Mouse (Mus musculus) MEL (cell line): Measurements from ENCODE around the gene Gcnt3. TPM values are rescaled to one million over a fixed set of nuclear protein-coding genes. Genes with fewer than 3 reads are reported as not detected.

Source experiments
- DNase-seq: peaks from one replicate; pipeline ENCODE4 v3.0.0; 2011; ENCODE audit warnings: low read depth, low spot score
- H3K27ac ChIP-seq: 2 replicates; pipeline ENCODE4 v1.5.1; 2012; ENCODE audit warnings: low read depth, mild to moderate bottlenecking, control low read depth, low read length, moderate library complexity; ENCODE audit not compliant: control insufficient read depth
- H3K27me3 ChIP-seq, 2 experiments: fragments of 150-350 bp in 1 of 2; sonication (generic) in 1 of 2; 2 replicates each; pipeline ENCODE4 v1.6.1; 2012; ENCODE audit warnings: low read length in 2 of 2, mild to moderate bottlenecking in 2 of 2, improper control_type of control experiment in 1 of 2, moderate library complexity in 1 of 2; ENCODE audit not compliant: insufficient read depth in 2 of 2, control insufficient read depth in 1 of 2
- H3K36me3 ChIP-seq, 2 experiments: 2 replicates each; pipeline ENCODE4 v1.6.1; 2012 to 2014; ENCODE audit warnings: low read length in 2 of 2, improper control_type of control experiment in 1 of 2, inconsistent platforms in 1 of 2, mild to moderate bottlenecking in 1 of 2; ENCODE audit not compliant: insufficient read depth in 2 of 2, control insufficient read depth in 1 of 2
- H3K4me1 ChIP-seq, 2 experiments: fragments of 150-350 bp in 1 of 2; sonication (generic) in 1 of 2; 2 replicates each; pipeline ENCODE4 v1.6.1; 2012; ENCODE audit warnings: low read length in 2 of 2, improper control_type of control experiment in 1 of 2, mild to moderate bottlenecking in 1 of 2; ENCODE audit not compliant: insufficient read depth in 2 of 2, control insufficient read depth in 1 of 2
- H3K4me3 ChIP-seq, 2 experiments: fragments of 150-350 bp in 1 of 2; sonication (generic) in 1 of 2; 2 replicates each; pipeline ENCODE4 v1.5.1; 2012; ENCODE audit warnings: low read depth in 2 of 2, low read length in 2 of 2, mild to moderate bottlenecking in 2 of 2, moderate library complexity in 2 of 2, control low read depth in 1 of 2, improper control_type of control experiment in 1 of 2; ENCODE audit not compliant: control insufficient read depth in 1 of 2, insufficient read depth in 1 of 2
- H3K79me2 ChIP-seq: 2 replicates; pipeline ENCODE4 v1.6.1; 2012; ENCODE audit warnings: mild to moderate bottlenecking, low read length, moderate library complexity; ENCODE audit not compliant: control insufficient read depth, poor library complexity, insufficient read depth
- H3K9ac ChIP-seq: 2 replicates; pipeline ENCODE4 v1.6.1; 2012; ENCODE audit warnings: low read depth, mild to moderate bottlenecking, control low read depth, low read length, moderate library complexity; ENCODE audit not compliant: control insufficient read depth, poor library complexity, severe bottlenecking
- H3K9me3 ChIP-seq: fragments of 150-350 bp; sonication (generic); replicated peaks from 2 replicates; pipeline ENCODE4 v1.6.1; 2012; ENCODE audit warnings: mild to moderate bottlenecking, low read length, improper control_type of control experiment, moderate library complexity; ENCODE audit not compliant: insufficient read depth
- CTCF ChIP-seq, 3 experiments: IDR thresholded peaks in 2 of 3; conservative IDR thresholded peaks in 1 of 3; 2 replicates each; pipeline ENCODE4 v1.5.1; 2011 to 2012; ENCODE audit warnings: low read length in 3 of 3, low read depth in 2 of 3, mild to moderate bottlenecking in 2 of 3, improper control_type of control experiment in 1 of 3, inconsistent platforms in 1 of 3, mixed read lengths in 1 of 3, moderate library complexity in 1 of 3; ENCODE audit not compliant: control insufficient read depth in 1 of 3, insufficient read depth in 1 of 3, poor library complexity in 1 of 3, severe bottlenecking in 1 of 3
- ELF1 ChIP-seq: IDR thresholded peaks from 2 replicates; pipeline ENCODE4 v1.6.1; 2014; ENCODE audit warnings: low read depth, mild to moderate bottlenecking, inconsistent platforms, low read length, improper control_type of control experiment, moderate library complexity
- EP300 ChIP-seq, 2 experiments: IDR thresholded peaks; 2 replicates each; pipeline ENCODE4 v1.6.1; 2011; ENCODE audit warnings: improper control_type of control experiment in 2 of 2, low read length in 2 of 2, low read depth in 1 of 2, mild to moderate bottlenecking in 1 of 2
- GATA1 ChIP-seq: IDR thresholded peaks from 2 replicates; pipeline ENCODE4 v1.6.1; 2011; ENCODE audit warnings: low read depth, low read length, improper control_type of control experiment
- HCFC1 ChIP-seq: IDR thresholded peaks from 2 replicates; pipeline ENCODE4 v1.6.1; 2012; ENCODE audit warnings: low read depth, mild to moderate bottlenecking, inconsistent platforms, low read length, improper control_type of control experiment, moderate library complexity
- JUND ChIP-seq: IDR thresholded peaks from 2 replicates; pipeline ENCODE4 v1.6.1; 2011; ENCODE audit warnings: low read depth, mild to moderate bottlenecking, improper control_type of control experiment, low read length
- KAT2A ChIP-seq: conservative IDR thresholded peaks from 2 replicates; pipeline ENCODE4 v1.6.1; 2012; ENCODE audit warnings: low read depth, low read length, improper control_type of control experiment, inconsistent platforms
- MAFK ChIP-seq: IDR thresholded peaks from 2 replicates; pipeline ENCODE4 v1.6.1; 2011; ENCODE audit warnings: low read depth, mild to moderate bottlenecking, low read length, improper control_type of control experiment, borderline replicate concordance
- MAX ChIP-seq: IDR thresholded peaks from 2 replicates; pipeline ENCODE4 v1.6.1; 2011; ENCODE audit warnings: low read length, improper control_type of control experiment
- MAZ ChIP-seq: IDR thresholded peaks from 2 replicates; pipeline ENCODE4 v1.6.1; 2012; ENCODE audit warnings: low read depth, mild to moderate bottlenecking, inconsistent platforms, low read length, improper control_type of control experiment
- MYB ChIP-seq: IDR thresholded peaks from 2 replicates; pipeline ENCODE4 v1.6.1; 2011; ENCODE audit warnings: mild to moderate bottlenecking, low read depth, low read length, improper control_type of control experiment
- NELFE ChIP-seq: IDR thresholded peaks from 2 replicates; pipeline ENCODE4 v1.6.1; 2011; ENCODE audit warnings: low read depth, low read length, improper control_type of control experiment
- POLR2A ChIP-seq, 2 experiments: IDR thresholded peaks; 2 replicates each; pipeline ENCODE4 v1.6.1; 2011 to 2012; ENCODE audit warnings: low read length in 2 of 2, mild to moderate bottlenecking in 2 of 2, control low read depth in 1 of 2, improper control_type of control experiment in 1 of 2, low read depth in 1 of 2, moderate library complexity in 1 of 2; ENCODE audit not compliant: control insufficient read depth in 1 of 2, insufficient read depth in 1 of 2, poor library complexity in 1 of 2
- POLR2AphosphoS2 ChIP-seq: IDR thresholded peaks from 2 replicates; pipeline ENCODE4 v1.6.1; 2011; ENCODE audit warnings: low read length, improper control_type of control experiment
- TAL1 ChIP-seq: IDR thresholded peaks from 2 replicates; pipeline ENCODE4 v1.6.1; 2012; ENCODE audit warnings: mild to moderate bottlenecking, inconsistent platforms, low read length, moderate library complexity, mixed read lengths
- TBP ChIP-seq: IDR thresholded peaks from 2 replicates; pipeline ENCODE4 v1.8.0; 2011; ENCODE audit warnings: low read depth, low read length, improper control_type of control experiment
- TCF12 ChIP-seq: IDR thresholded peaks from 2 replicates; pipeline ENCODE4 v1.6.1; 2014; ENCODE audit warnings: low read depth, mild to moderate bottlenecking, inconsistent platforms, low read length, improper control_type of control experiment, moderate library complexity
- USF1 ChIP-seq: IDR thresholded peaks from 2 replicates; pipeline ENCODE4 v1.6.1; 2014; ENCODE audit warnings: low read depth, mild to moderate bottlenecking, inconsistent platforms, low read length, improper control_type of control experiment, moderate library complexity
- ZC3H11A ChIP-seq: IDR thresholded peaks from 2 replicates; pipeline ENCODE4 v1.6.1; 2012; ENCODE audit warnings: low read depth, mild to moderate bottlenecking, inconsistent platforms, low read length, improper control_type of control experiment
- ZMIZ1 ChIP-seq: IDR thresholded peaks from 2 replicates; pipeline ENCODE4 v1.6.1; 2012; ENCODE audit warnings: low read depth, mild to moderate bottlenecking, inconsistent platforms, low read length, improper control_type of control experiment, moderate library complexity
- ZNF384 ChIP-seq: IDR thresholded peaks from 2 replicates; pipeline ENCODE4 v1.6.1; 2012; ENCODE audit warnings: low read depth, mild to moderate bottlenecking, inconsistent platforms, low read length, improper control_type of control experiment
- polyA plus RNA-seq, 2 experiments: library from polyadenylated mRNA; stranded (reverse) in 1 of 2; unstranded in 1 of 2; fragments of >175 nt in 1 of 2; fragments of >200 nt in 1 of 2; gene quantifications; 2 replicates each; pipeline versions ENCODE4 v1.2.1 to v1.2.4; 2012; ENCODE audit warnings: low replicate concordance in 2 of 2, low read depth in 1 of 2; ENCODE audit not compliant: insufficient read length in 2 of 2, insufficient read depth in 1 of 2, missing spikeins in 1 of 2
- total RNA-seq: library from RNA; depleted of rRNA; stranded (reverse); fragments of 300-350 nt; gene quantifications from 2 replicates; pipeline ENCODE4 v1.2.3, GENCODE M21; 2012; rRNA removed

Gene Gcnt3
- total and polyA plus RNA-seq, 3 experiments: not detected

GRCm38 (mm10) chr9:69986063-69986462 lies 51.8 kb downstream of the Gcnt3 start:
- no peak overlapping the region for H3K4me3 ChIP-seq
- H3K36me3 ChIP-seq: peaks cover 0 to 3% of the 10 kb centered on the region in 2 experiments; a peak in 1 of 4 replicates
- no peak overlapping the region for H3K9ac ChIP-seq
- DNase-seq: no peak
- H3K9me3 ChIP-seq: no peaks in the 10 kb centered on the region
- peaks cover 0 to 2% of the 10 kb centered on the region in 2 experiments; a peak in 1 of 4 replicates for H3K27me3 ChIP-seq
- H3K4me1 ChIP-seq: peaks cover 0 to 5% of the 10 kb centered on the region in 2 experiments; a peak in 1 of 4 replicates
- H3K79me2 ChIP-seq: peaks cover 11% of the 10 kb centered on the region
- H3K27ac ChIP-seq: no peak overlapping the region
- TF ChIP-seq ZC3H11A (no peak), GATA1 (no peak), USF1 (no peak), ZMIZ1 (no peak), TBP (no peak), MAFK (no peak), ELF1 (no peak)

- Histone ChIP-seq H3K4me1 (peaks cover 0 to 3% of the 10 kb centered on the region in 2 experiments; a peak in 1 of 4 replicates), H3K9ac (no peak overlapping the region), H3K27me3 (peaks cover 0 to 2% of the 10 kb centered on the region in 2 experiments; a peak in 1 of 4 replicates), H3K4me3 (no peak overlapping the region), H3K36me3 (peaks cover 0 to 1% of the 10 kb centered on the region in 2 experiments; a peak in 1 of 4 replicates), H3K9me3 (no peaks in the 10 kb centered on the region), H3K79me2 (peaks cover 7% of the 10 kb centered on the region), H3K27ac (no peak overlapping the region)
- TF ChIP-seq MAX (no peak), MAFK (no peak), KAT2A (no peak), TCF12 (no peak), TAL1 (no peak), USF1 (no peak), ZMIZ1 (no peak), CTCF (IDR thresholded peaks at IDR 0.05 in 2 of 3, conservative IDR thresholded peaks at IDR 0.05 in 1 of 3; ENCODE audit: control insufficient read depth in 1 of 3, insufficient read depth in 1 of 3, low read depth in 2 of 3, low read length in 3 of 3, poor library complexity in 1 of 3, severe bottlenecking in 1 of 3) (no peak), HCFC1 (no peak), JUND (no peak), ZNF384 (no peak), EP300 (IDR thresholded peaks at IDR 0.05; ENCODE audit: low read depth in 1 of 2, low read length in 2 of 2) (no peak), MAZ (no peak), POLR2A (IDR thresholded peaks at IDR 0.05; ENCODE audit: control insufficient read depth in 1 of 2, insufficient read depth in 1 of 2, low read depth in 1 of 2, low read length in 2 of 2, poor library complexity in 1 of 2) (no peak), MYB (no peak), TBP (no peak), NELFE (no peak), POLR2AphosphoS2 (no peak), ELF1 (no peak)
- no peak for DNase-seq
These were observed 52.4 kb downstream of the Gcnt3 start for GRCm38 (mm10) chr9:69985526-69985925.

Other genes starting within 250 kb of the Gcnt3 start
- 41.9 and 49.7 TPM in 2 replicates for gene Bnip2, start 48.6 kb downstream of the Gcnt3 start, total RNA-seq
- gene Bnip2, start 48.6 kb downstream of the Gcnt3 start, polyA plus RNA-seq: 10 to 100 TPM in 1 of 2 experiments, not detected in 1; 57.2 TPM
- gene Gtf2a2, start 25.5 kb downstream of the Gcnt3 start, total RNA-seq: 62.4 and 75.8 TPM in 2 replicates
- gene Gtf2a2, start 25.5 kb downstream of the Gcnt3 start, polyA plus RNA-seq: 10 to 100 TPM in 1 of 2 experiments, not detected in 1; 74.9 TPM
- not detected in 2 replicates for gene Fam81a, start 104.5 kb upstream of the Gcnt3 start, total RNA-seq
- gene Fam81a, start 104.5 kb upstream of the Gcnt3 start, polyA plus RNA-seq: not detected
- 3.4 and 4.9 TPM in 2 replicates for gene Myo1e, start 169.3 kb upstream of the Gcnt3 start, total RNA-seq
- gene Myo1e, start 169.3 kb upstream of the Gcnt3 start, polyA plus RNA-seq: 1 to 10 TPM in 1 of 2 experiments, not detected in 1; 7.8 TPM